Comparison of ENCODE assay signal across 38 mouse cellular contexts in genomic region chr19:60478859-60479258, GRCm38 (mm10). TPM values are rescaled to one million over a fixed set of nuclear protein-coding genes. Genes with fewer than 3 reads are reported as not detected.
"Had no signal": no experiment of that assay in that cellular context is flagged by ENCODE, and none has a peak within 500 bp of the region (broad histone marks: within the 10 kb centered on the region; RNA-seq: fewer than 3 reads in every experiment).

No protein-coding gene starts in this region.

- H3K4me3 ChIP-seq: embryonic facial prominence, embryonic 10.5 days; embryonic facial prominence, embryonic 12.5 days; embryonic facial prominence, embryonic 13.5 days; embryonic facial prominence, embryonic 15.5 days; erythroblast, embryonic 14.5 days; forebrain, embryonic 10.5 days; forebrain, embryonic 12.5 days; forebrain, embryonic 13.5 days; forebrain, embryonic 15.5 days; gastrocnemius, adult 2 months; heart, adult 2 months had no signal

- H3K27me3 ChIP-seq: embryonic facial prominence, embryonic 12.5 days; embryonic facial prominence, embryonic 13.5 days; embryonic facial prominence, embryonic 15.5 days; forebrain, embryonic 12.5 days had no signal

- H3K4me2 ChIP-seq: embryonic facial prominence, embryonic 12.5 days; embryonic facial prominence, embryonic 13.5 days; embryonic facial prominence, embryonic 15.5 days; forebrain, embryonic 12.5 days; forebrain, embryonic 13.5 days; forebrain, embryonic 15.5 days had no signal

- H3K9ac ChIP-seq: embryonic facial prominence, embryonic 12.5 days; embryonic facial prominence, embryonic 13.5 days; embryonic facial prominence, embryonic 15.5 days; forebrain, embryonic 12.5 days; forebrain, embryonic 13.5 days; forebrain, embryonic 15.5 days; forebrain, postnatal 0 days had no signal

- H3K27ac ChIP-seq: embryonic facial prominence, embryonic 10.5 days; embryonic facial prominence, embryonic 12.5 days; embryonic facial prominence, embryonic 13.5 days; embryonic facial prominence, embryonic 15.5 days; forebrain, embryonic 10.5 days; forebrain, embryonic 12.5 days; forebrain, embryonic 13.5 days; forebrain, embryonic 15.5 days; gastrocnemius, adult 2 months; heart, adult 2 months had no signal

- H3K9me3 ChIP-seq: embryonic facial prominence, embryonic 10.5 days; embryonic facial prominence, embryonic 12.5 days; embryonic facial prominence, embryonic 13.5 days; embryonic facial prominence, embryonic 15.5 days; forebrain, embryonic 10.5 days; forebrain, embryonic 12.5 days; forebrain, embryonic 13.5 days; forebrain, embryonic 15.5 days had no signal

- DNase-seq: cerebellum, adult 8-10 months; cerebellum, adult 9-10 months; cerebellum, adult 9-11 months; cerebellum, postnatal 10 days; cerebellum, postnatal 14 days; cerebellum, postnatal 25 days; cerebellum, postnatal 36 days; embryo, embryonic 11 days; forebrain, postnatal 0 days; gastrocnemius, adult 2 months; gastrocnemius, postnatal 10 days; gastrocnemius, postnatal 14 days; gastrocnemius, postnatal 25 days; gastrocnemius, postnatal 36 days; heart, adult 18-20 months; heart, adult 2 months had no signal

- ATAC-seq: forebrain, embryonic 13.5 days; forebrain, embryonic 14.5 days; forebrain, embryonic 15.5 days; forebrain, embryonic 16.5 days had no signal

- H3K36me3 ChIP-seq: embryonic facial prominence, embryonic 10.5 days; embryonic facial prominence, embryonic 12.5 days; embryonic facial prominence, embryonic 13.5 days; embryonic facial prominence, embryonic 15.5 days; forebrain, embryonic 10.5 days; forebrain, embryonic 12.5 days; forebrain, embryonic 15.5 days had no signal

- H3K4me1 ChIP-seq: embryonic facial prominence, embryonic 10.5 days; embryonic facial prominence, embryonic 12.5 days; embryonic facial prominence, embryonic 13.5 days; embryonic facial prominence, embryonic 15.5 days; forebrain, embryonic 10.5 days; forebrain, embryonic 12.5 days; forebrain, embryonic 13.5 days; forebrain, embryonic 15.5 days had no signal

RNA-seq across cellular contexts. Expression of gene Prlhr, which starts 10.8 kb away (rescaled TPM):
- total RNA-seq: common myeloid progenitor, adult 5-6 weeks; gastrocnemius, adult 18-20 months; gastrocnemius, adult 2 months; gastrocnemius, adult 8-10 months; gastrocnemius, postnatal 10 days; gastrocnemius, postnatal 14 days; gastrocnemius, postnatal 25 days; gastrocnemius, postnatal 36 days; gastrocnemius, postnatal 4 days; granulocyte monocyte progenitor cell, adult 5-6 weeks; heart, adult 18-20 months; heart, adult 2 months; heart, adult 8-10 months had no signal
- polyA plus RNA-seq: cortical plate, adult 2 months; embryonic facial prominence, embryonic 10.5 days; embryonic facial prominence, embryonic 11.5 days; embryonic facial prominence, embryonic 12.5 days; embryonic facial prominence, embryonic 13.5 days; embryonic facial prominence, embryonic 14.5 days; embryonic facial prominence, embryonic 15.5 days; erythroblast, embryonic 14.5 days; forebrain, embryonic 10.5 days; forebrain, embryonic 11.5 days; forebrain, embryonic 12.5 days; forebrain, embryonic 13.5 days; forebrain, embryonic 15.5 days; gonadal fat pad, adult 2 months; heart, adult 2 months had no signal
